Mouse (Mus musculus): Measurements from ENCODE around the gene Sec23b. TPM values are rescaled to one million over a fixed set of nuclear protein-coding genes. Genes with fewer than 3 reads are reported as not detected.
A peak's percentile ranks its signal among the peaks of the same experiment; 100 is the strongest.

The Sec23b gene
- total and polyA plus RNA-seq, 3 experiments = 95.4 to 103 (median 98.5) TPM

DNA sequence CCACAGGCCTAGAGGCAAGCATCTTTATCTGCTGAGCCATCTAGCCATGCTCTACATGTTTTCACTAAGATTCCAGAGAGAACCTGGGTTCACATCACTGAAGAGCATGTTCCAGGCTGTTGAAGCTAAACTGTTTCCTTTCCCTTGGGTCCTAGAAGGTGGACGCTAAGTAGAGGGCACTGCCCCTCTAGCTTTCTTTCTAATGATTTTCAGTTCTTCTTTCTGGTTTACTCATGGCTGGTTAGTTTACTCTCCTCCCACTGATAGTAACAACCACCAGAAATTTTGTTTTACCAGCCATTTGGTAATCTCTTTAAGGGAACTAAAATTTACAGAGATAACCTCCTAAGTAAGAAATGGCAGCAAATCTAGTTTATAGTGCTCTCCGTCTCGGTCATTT lies 2.1 kb upstream of the Sec23b start (continued):
- peak; percentile 21; the same call in 1 of the 2 replicates for TF ChIP-seq SIN3A (IDR thresholded peaks at IDR 0.05; ENCODE audit: low read length)
- no peak for TF ChIP-seq NELFE (IDR thresholded peaks at IDR 0.05; ENCODE audit: low read depth, low read length)
- TF ChIP-seq CHD2 (IDR thresholded peaks at IDR 0.05; ENCODE audit: low read length) = no peak
- no peak for TF ChIP-seq E2F4 (IDR thresholded peaks at IDR 0.05; ENCODE audit: insufficient replicate concordance, low read depth, low read length)
- TF ChIP-seq ZNF384 (IDR thresholded peaks at IDR 0.05; ENCODE audit: low read depth, low read length) = no peak
- peak; percentile 69 for TF ChIP-seq JUND (conservative IDR thresholded peaks at IDR 0.05; ENCODE audit: low read depth, low read length)
- TF ChIP-seq CTCF (conservative IDR thresholded peaks at IDR 0.05 in 1 of 2, IDR thresholded peaks at IDR 0.05 in 1 of 2; ENCODE audit: low read depth in 2 of 2, low read length in 2 of 2) = no peak

DNA sequence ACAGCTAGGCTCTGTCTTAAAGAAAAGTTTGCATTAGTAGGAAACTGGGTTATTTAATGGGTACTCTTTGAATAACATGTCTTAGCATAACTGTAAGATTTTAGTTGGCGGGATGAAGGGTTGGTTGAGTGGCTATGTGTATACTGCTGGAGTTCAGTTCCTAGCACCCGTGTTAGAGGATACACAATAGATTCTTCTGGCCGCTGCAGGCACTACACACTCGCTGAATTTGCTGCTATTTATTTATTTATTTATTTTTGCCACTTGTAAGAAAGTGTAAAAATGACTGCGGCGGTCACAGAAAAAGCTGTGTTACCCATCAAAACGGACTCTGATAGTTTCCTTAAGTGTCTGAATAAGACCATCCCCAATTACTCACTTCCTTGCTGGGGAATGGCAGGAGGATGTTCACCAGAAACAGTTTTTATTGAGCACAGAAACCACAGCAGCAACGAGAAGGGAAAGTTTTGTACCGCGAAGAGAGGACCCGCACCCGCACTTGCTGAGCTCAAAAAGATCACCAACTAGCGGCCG lies 676 bp upstream of the Sec23b start:
- peak overlapping the region; percentile 75 for H3K27ac ChIP-seq (ENCODE audit: insufficient read depth, low read depth)
- dilution Hi-C loops (cut with MboI; ENCODE audit: extremely low pct_ligation_motif_present, extremely low pct_unique_long_range_greater_than_20kb, low sequenced_read_pairs) = no loop called here
- peak overlapping the region; percentile 71; the same call in 1 of the 2 replicates for H3K4me2 ChIP-seq (ENCODE audit: insufficient read depth, low read depth, poor library complexity, severe bottlenecking)
- DNase-seq (ENCODE audit: extremely low read depth) = no peak
- peak overlapping the region; percentile 39 for H3K9ac ChIP-seq (ENCODE audit: insufficient read depth, low read depth)
- peaks cover 28% of the 10 kb centered on the region for H3K79me2 ChIP-seq (replicated peaks; ENCODE audit: control insufficient read depth, extremely low read depth, insufficient read depth, poor library complexity, severe bottlenecking)
- no peak; the same call in 1 of the 2 replicates for TF ChIP-seq NELFE (IDR thresholded peaks at IDR 0.05; ENCODE audit: low read depth, low read length)
- TF ChIP-seq ETS1 (conservative IDR thresholded peaks at IDR 0.05; ENCODE audit: low read depth, low read length) = no peak
- TF ChIP-seq CHD1 (IDR thresholded peaks at IDR 0.05; ENCODE audit: low read depth, low read length) = no peak
- no peak for TF ChIP-seq JUN (IDR thresholded peaks at IDR 0.05; ENCODE audit: insufficient read depth, low read depth, low read length)
- no peak for TF ChIP-seq MYC (IDR thresholded peaks at IDR 0.05; ENCODE audit: low read depth, low read length)
- no peak for TF ChIP-seq POLR2A (IDR thresholded peaks at IDR 0.05; ENCODE audit: low read depth, low read length)
- 0 out of 2 replicates have a peak, but pooled peaks have one; percentile 15 for TF ChIP-seq MAFK (IDR thresholded peaks at IDR 0.05; ENCODE audit: insufficient replicate concordance, low read length)
- 0 out of 2 replicates have a peak, but pooled peaks have one; percentile 25 for TF ChIP-seq TBP (conservative IDR thresholded peaks at IDR 0.05; ENCODE audit: low read depth, low read length)
- no peak for TF ChIP-seq BHLHE40 (IDR thresholded peaks at IDR 0.05; ENCODE audit: low read depth, low read length)
- no peak for TF ChIP-seq KAT2A (IDR thresholded peaks at IDR 0.05; ENCODE audit: insufficient replicate concordance, low read length)
- TF ChIP-seq POLR2AphosphoS2 (IDR thresholded peaks at IDR 0.05; ENCODE audit: low read depth, low read length) = no peak
- no peak for TF ChIP-seq SIN3A (IDR thresholded peaks at IDR 0.05; ENCODE audit: low read length)
- TF ChIP-seq GABPA (IDR thresholded peaks at IDR 0.05; ENCODE audit: insufficient replicate concordance, low read depth, low read length) = no peak
- TF ChIP-seq CHD2 (IDR thresholded peaks at IDR 0.05; ENCODE audit: low read length) = no peak
- TF ChIP-seq IRF4 (IDR thresholded peaks at IDR 0.05; ENCODE audit: low read depth, low read length) = no peak
- no peak for TF ChIP-seq JUND (conservative IDR thresholded peaks at IDR 0.05; ENCODE audit: low read depth, low read length)
- TF ChIP-seq ELF1 (IDR thresholded peaks at IDR 0.05; ENCODE audit: low read depth, low read length) = no peak
- TF ChIP-seq MXI1 (IDR thresholded peaks at IDR 0.05; ENCODE audit: low read depth, low read length) = no peak
- no peak for TF ChIP-seq HCFC1 (IDR thresholded peaks at IDR 0.05; ENCODE audit: low read depth, low read length)
- no peak for TF ChIP-seq USF2 (conservative IDR thresholded peaks at IDR 0.05; ENCODE audit: low read depth, low read length)
- TF ChIP-seq ZKSCAN1 (IDR thresholded peaks at IDR 0.05; ENCODE audit: borderline replicate concordance, low read depth, low read length) = no peak
- TF ChIP-seq ZNF384 (IDR thresholded peaks at IDR 0.05; ENCODE audit: low read depth, low read length) = no peak
- TF ChIP-seq MAZ (IDR thresholded peaks at IDR 0.05; ENCODE audit: low read depth, low read length) = no peak
- TF ChIP-seq RCOR1 (conservative IDR thresholded peaks at IDR 0.05; ENCODE audit: low read depth, low read length) = no peak
- TF ChIP-seq SMC3 (IDR thresholded peaks at IDR 0.05; ENCODE audit: low read depth, low read length) = no peak
- TF ChIP-seq CTCF (conservative IDR thresholded peaks at IDR 0.05 in 1 of 2, IDR thresholded peaks at IDR 0.05 in 1 of 2; ENCODE audit: low read depth in 2 of 2, low read length in 2 of 2) = 0 out of 4 replicates have a peak, but pooled peaks of 1 of the 2 experiments have one; percentile 4
- 0 out of 2 replicates have a peak, but pooled peaks have one; percentile 69 for TF ChIP-seq UBTF (IDR thresholded peaks at IDR 0.05; ENCODE audit: low read depth, low read length)
- TF ChIP-seq TCF12 (IDR thresholded peaks at IDR 0.05; ENCODE audit: low read depth, low read length) = no peak; the same call in 1 of the 2 replicates
- no peak; the same call in 1 of the 2 replicates for TF ChIP-seq EP300 (IDR thresholded peaks at IDR 0.05; ENCODE audit: low read length)
- TF ChIP-seq MAX (IDR thresholded peaks at IDR 0.05; ENCODE audit: low read length) = no peak
- no peak for TF ChIP-seq PAX5 (IDR thresholded peaks at IDR 0.05; ENCODE audit: low read length)
- no peak for TF ChIP-seq ZMIZ1 (IDR thresholded peaks at IDR 0.05; ENCODE audit: low read depth, low read length)
- peak overlapping the region; percentile 69 to 88 (median 75) for H3K4me3 ChIP-seq (replicated peaks in 1 of 3; ENCODE audit: low read depth in 2 of 3, low read length in 2 of 3, poor library complexity in 1 of 3)
- in situ Hi-C loops (cut with MboI; ENCODE audit: low pct_ligation_motif_present, low pct_unique_long_range_greater_than_20kb, low sequenced_read_pairs) = no loop called here
- H3K9me3 ChIP-seq (replicated peaks; ENCODE audit: low read length) = no peaks in the 10 kb centered on the region
- peaks cover 8 to 28% of the 10 kb centered on the region in 2 experiments; a peak in 3 of 4 replicates for H3K4me1 ChIP-seq (ENCODE audit: control insufficient read depth in 1 of 2, insufficient read depth in 2 of 2)
- peaks cover 9 to 21% of the 10 kb centered on the region in 2 experiments for H3K36me3 ChIP-seq (replicated peaks in 1 of 2; ENCODE audit: control insufficient read depth in 1 of 2, insufficient read depth in 1 of 2, low read length in 1 of 2)
- no peaks in the 10 kb centered on the region for H3K27me3 ChIP-seq (replicated peaks)

All from CH12.LX (cell line).